Mouse (Mus musculus) embryonic facial prominence, embryonic 14.5 days (tissue): ENCODE data around the gene Mpp3. TPM values are rescaled to one million over a fixed set of nuclear protein-coding genes. Genes with fewer than 3 reads are reported as not detected.

Source experiments
- ATAC-seq: fragments of 200-750 bp; cut with Nextera tagmentation; 2 replicates; pipeline ENCODE4 v1.8.0; 2017; ENCODE audit warnings: low read depth, moderate number of reproducible peaks, moderate TSS enrichment
- DNase-seq: peaks from one replicate; pipeline ENCODE4 v3.0.0-alpha.2; 2015; ENCODE audit warnings: low spot score
- H3K27ac ChIP-seq: fragments of 300-500 bp; sonication (generic); replicated peaks from 2 replicates; pipeline ENCODE4 v1.5.1; 2014; ENCODE audit warnings: low read depth, mild to moderate bottlenecking, low read length, moderate library complexity
- H3K27me3 ChIP-seq: fragments of 300-500 bp; sonication (generic); replicated peaks from 2 replicates; pipeline ENCODE4 v1.6.1; 2014; ENCODE audit warnings: low read length; ENCODE audit not compliant: control insufficient read depth, insufficient read depth
- H3K36me3 ChIP-seq: fragments of 300-500 bp; sonication (generic); 2 replicates; pipeline ENCODE4 v1.6.1; 2014; ENCODE audit warnings: low read length, mixed read lengths; ENCODE audit not compliant: control insufficient read depth, insufficient read depth
- H3K4me1 ChIP-seq: fragments of 300-500 bp; sonication (generic); 2 replicates; pipeline ENCODE4 v1.6.1; 2014; ENCODE audit warnings: antibody characterized with exemption, low read length; ENCODE audit not compliant: control insufficient read depth, insufficient read depth
- H3K4me2 ChIP-seq: fragments of 300-500 bp; sonication (generic); 2 replicates; pipeline ENCODE4 v1.6.1; 2014; ENCODE audit warnings: low read depth, mild to moderate bottlenecking, low read length, moderate library complexity, mixed read lengths
- H3K4me3 ChIP-seq: fragments of 300-500 bp; sonication (generic); 2 replicates; pipeline ENCODE4 v1.5.1; 2014; ENCODE audit warnings: low read depth, mild to moderate bottlenecking, low read length
- H3K9ac ChIP-seq: fragments of 300-500 bp; sonication (generic); 2 replicates; pipeline ENCODE4 v1.6.1; 2014; ENCODE audit warnings: low read depth, mild to moderate bottlenecking, low read length, moderate library complexity, mixed read lengths
- H3K9me3 ChIP-seq: fragments of 300-500 bp; sonication (generic); 2 replicates; pipeline ENCODE4 v1.6.1; 2016; ENCODE audit warnings: low read length; ENCODE audit not compliant: control insufficient read depth
- WGBS: fragments of 180-500 bp; shearing (Covaris S2); extraction: QIAGEN DNeasy Blood & Tissue Kit; methylation state at CpG from one replicate; pipeline ENCODE4 v1.1.7; 2014; 5-methylcytosine and 5-hydroxymethylcytosine counted together
- polyA plus RNA-seq: library from polyadenylated mRNA; unstranded; fragments of >200 nt; fragmentation: Nextera tagmentation; extraction: Ambion mirVana; gene quantifications from 2 replicates; pipeline ENCODE4 v1.2.1, GENCODE M21; 2014

Gene Mpp3
- polyA plus RNA-seq, 1 experiment from 2014 or later: 6.3 TPM

DNA sequence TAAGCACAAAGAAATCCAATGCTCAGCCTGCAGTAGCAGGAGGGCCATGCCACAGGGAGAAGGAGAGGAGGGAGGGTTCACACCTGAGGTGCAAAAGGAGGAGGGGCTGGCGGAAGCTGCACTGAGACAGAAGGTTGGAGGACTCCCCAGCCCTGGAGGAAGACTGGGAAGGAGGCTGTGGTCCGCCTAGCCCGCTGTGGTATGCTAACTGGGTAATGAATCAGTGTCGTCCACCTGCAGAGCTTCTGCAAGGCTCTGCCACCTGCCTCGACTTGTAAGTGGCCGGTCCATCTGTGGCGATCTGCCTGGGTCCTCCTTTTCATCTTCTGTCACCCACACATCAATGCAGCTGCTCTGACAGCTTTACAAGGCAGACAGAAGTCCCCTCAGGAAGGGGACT lies 60.0 kb downstream of the Mpp3 start:
- no peak for DNase-seq
- Histone ChIP-seq H3K36me3 (no peaks in the 10 kb centered on the region), H3K9me3 (no peaks in the 10 kb centered on the region), H3K4me2 (no peak overlapping the region), H3K27ac (no peak overlapping the region), H3K4me1 (0 out of 2 replicates have a peak, but pooled peaks cover under 1% of the 10 kb centered on the region), H3K27me3 (peaks cover 43% of the 10 kb centered on the region), H3K4me3 (no peak overlapping the region), H3K9ac (no peak overlapping the region)
- WGBS: 12% methylated on average over 4 of the region's 7 CpGs
- ATAC-seq: no peak

DNA sequence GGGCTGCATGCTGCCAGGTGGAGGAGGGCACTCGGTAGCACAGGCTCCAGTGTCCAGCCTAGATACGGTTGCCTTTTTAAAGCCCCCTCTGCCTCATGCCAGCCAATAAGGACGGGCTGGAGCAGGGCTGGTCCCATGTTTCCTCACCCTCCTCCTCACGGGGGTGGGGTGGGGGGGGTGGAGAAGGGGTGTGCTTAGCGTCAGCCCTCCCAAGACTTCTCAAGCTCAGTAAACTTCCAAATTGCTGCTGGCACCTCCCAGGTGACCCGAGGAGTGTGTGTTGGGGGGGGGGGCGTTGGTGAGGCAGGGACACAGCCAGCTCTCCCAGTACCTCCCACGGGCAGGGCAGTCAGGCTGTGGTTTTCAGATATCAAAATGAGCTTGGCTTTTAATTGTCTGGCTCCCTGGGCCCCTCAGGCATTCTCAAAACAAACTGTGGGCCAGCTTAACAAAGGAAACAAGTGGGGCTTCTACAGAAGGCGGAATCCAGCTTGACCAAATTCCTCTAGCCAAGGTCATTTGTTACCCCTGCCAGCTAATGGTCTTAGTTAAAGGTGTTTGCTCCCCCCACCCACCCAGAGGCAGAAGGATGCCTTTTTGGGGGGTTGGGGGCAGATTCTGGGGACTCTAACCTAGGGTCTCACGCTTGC lies 61.2 kb downstream of the Mpp3 start, which contains the start of gene Sost:
Sost (minus strand) TSS at position 51 of the 650 bp plus-strand sequence.
- Histone ChIP-seq H3K4me3 (no peak within 1 kb of the TSS), H3K9me3 (no peaks in the 10 kb centered on the region), H3K27ac (no peak within 1 kb of the TSS), H3K36me3 (no peaks in the 10 kb centered on the region), H3K4me1 (peaks cover 5% of the 10 kb centered on the region; the same call in 1 of the 2 replicates), H3K4me2 (no peak within 1 kb of the TSS), H3K9ac (no peak within 1 kb of the TSS), H3K27me3 (peaks cover 56% of the 10 kb centered on the region)
- ATAC-seq (no peak), DNase-seq (no peak)
- 34% methylated on average over 8 of the region's 10 CpGs for WGBS

DNA sequence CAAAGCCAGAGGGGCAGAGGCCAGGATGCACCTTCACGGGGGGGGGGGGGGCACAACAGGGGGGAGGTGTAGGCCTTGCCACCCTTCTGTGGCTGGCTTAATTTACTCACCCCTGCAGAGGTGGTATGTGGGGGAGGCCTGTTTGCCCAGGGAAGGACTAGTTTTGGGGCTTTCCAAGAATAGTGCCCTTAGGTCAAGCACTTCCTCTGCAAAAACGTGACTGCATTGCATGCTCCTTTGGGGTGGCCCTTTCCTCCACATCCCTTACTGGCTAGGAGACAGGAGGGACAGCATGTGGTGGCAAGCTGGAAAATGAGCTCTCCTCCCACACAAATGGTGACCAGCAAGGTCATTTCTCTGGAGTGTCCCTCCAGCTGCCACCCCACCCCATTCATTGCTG lies 62.7 kb downstream of the Mpp3 start:
- Histone ChIP-seq H3K9ac (no peak overlapping the region), H3K36me3 (no peaks in the 10 kb centered on the region), H3K27ac (no peak overlapping the region), H3K4me3 (no peak overlapping the region), H3K27me3 (peaks cover 71% of the 10 kb centered on the region), H3K4me2 (no peak overlapping the region), H3K9me3 (no peaks in the 10 kb centered on the region), H3K4me1 (peaks cover 5% of the 10 kb centered on the region; the same call in 1 of the 2 replicates)
- 12% methylated on average over 2 of the region's 2 CpGs for WGBS
- DNase-seq (no peak), ATAC-seq (no peak)

DNA sequence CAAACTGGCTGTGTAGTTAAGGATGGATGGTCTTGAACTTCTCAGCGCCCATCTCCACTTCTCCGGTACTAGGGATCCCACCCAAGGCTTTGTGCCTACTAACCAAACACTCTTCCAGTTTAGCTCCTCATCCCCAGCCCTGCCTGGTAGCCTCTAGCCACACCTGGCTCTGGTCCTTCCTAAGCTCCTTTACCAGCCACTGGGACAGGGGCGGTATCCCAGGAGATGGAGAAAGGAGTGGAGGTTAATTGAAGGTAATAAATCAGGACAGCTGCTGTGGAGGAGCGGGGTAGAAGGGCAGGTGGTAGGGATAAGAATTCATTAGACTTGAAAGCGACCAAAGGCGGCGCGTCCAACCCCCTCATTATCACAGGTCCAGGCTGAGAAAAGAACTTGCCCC lies 63.6 kb downstream of the Mpp3 start:
- DNase-seq (no peak), ATAC-seq (no peak)
- Histone ChIP-seq H3K27ac (no peak overlapping the region), H3K4me3 (peak overlapping the region; percentile 54; the same call in 1 of the 2 replicates), H3K36me3 (no peaks in the 10 kb centered on the region), H3K4me1 (peaks cover 5% of the 10 kb centered on the region; the same call in 1 of the 2 replicates), H3K9ac (no peak overlapping the region), H3K4me2 (no peak overlapping the region), H3K9me3 (no peaks in the 10 kb centered on the region), H3K27me3 (peaks cover 72% of the 10 kb centered on the region)
- 4% methylated on average over 8 of the region's 8 CpGs for WGBS

DNA sequence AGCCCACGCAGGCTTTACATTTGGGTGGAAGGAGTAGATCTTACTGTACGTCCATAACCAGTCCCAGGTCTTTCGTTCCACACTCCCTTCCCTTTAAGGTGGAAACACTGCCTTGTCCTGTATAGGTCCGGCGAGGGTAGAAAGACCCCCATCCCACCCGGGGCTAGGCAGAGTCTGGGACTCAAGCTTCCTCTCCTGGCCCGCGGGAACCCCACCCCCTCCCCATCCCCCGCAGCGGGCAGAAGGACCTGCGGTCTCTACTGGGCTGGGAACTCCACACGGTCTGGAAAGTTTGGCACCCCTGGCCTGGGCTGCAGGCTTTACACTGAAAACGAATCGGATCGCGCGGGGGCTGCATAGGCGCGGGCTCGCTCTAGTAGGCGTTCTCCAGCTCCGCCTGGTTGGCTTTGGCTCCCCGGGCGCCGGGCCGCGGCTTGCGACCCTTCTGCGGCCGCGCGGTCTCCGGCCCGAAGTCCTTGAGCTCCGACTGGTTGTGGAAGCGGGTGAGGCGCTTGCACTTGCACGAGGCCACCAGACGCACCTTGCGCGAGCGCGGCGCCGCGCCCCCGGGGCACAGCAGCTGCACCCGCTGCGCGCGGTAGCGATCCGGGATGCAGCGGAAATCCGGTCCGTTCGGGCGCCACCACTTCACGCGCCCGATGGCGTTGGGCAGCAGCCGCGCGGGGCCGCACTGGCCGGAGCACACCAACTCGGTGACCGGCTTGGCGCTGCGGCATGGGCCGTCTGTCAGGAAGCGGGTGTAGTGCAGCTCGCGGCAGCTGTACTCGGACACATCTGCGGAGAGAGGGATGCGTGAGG lies 64.6 kb downstream of the Mpp3 start:
- under 1% methylated on average over 24 of the region's 78 CpGs for WGBS
- DNase-seq (no peak), ATAC-seq (peak; percentile 48; the same call in 1 of the 2 replicates)
- H3K27me3 ChIP-seq: peaks cover 72% of the 10 kb centered on the region
- peaks cover 6% of the 10 kb centered on the region; the same call in 1 of the 2 replicates for H3K4me1 ChIP-seq
- H3K4me2 ChIP-seq: peak overlapping the region; percentile 93
- H3K9me3 ChIP-seq: no peaks in the 10 kb centered on the region
- no peaks in the 10 kb centered on the region for H3K36me3 ChIP-seq
- H3K9ac ChIP-seq: peak overlapping the region; percentile 60
- no peak overlapping the region for H3K27ac ChIP-seq
- H3K4me3 ChIP-seq: peak overlapping the region; percentile 54

DNA sequence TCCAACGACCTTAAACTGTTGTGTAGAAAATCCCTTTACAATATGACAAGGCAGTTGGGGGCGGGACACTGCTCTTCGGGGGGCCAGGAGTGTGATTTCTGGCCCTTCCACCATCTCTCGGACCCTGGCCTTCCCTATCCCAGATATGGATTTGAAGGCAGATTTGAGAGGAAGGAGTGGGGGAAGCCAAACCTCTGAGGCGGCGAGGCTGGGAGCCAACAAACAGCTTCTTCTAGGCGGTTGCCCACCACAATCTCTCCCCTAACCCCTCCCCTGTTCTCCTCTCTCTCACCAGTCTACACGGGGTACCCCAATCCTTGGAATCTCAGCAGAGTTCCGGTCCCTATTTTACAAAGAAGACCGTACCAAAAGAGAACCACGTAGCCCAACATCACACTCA lies 65.2 kb downstream of the Mpp3 start:
- no peaks in the 10 kb centered on the region for H3K36me3 ChIP-seq
- H3K4me3 ChIP-seq: peak overlapping the region; percentile 54
- WGBS: 5% methylated on average over 11 of the region's 11 CpGs
- ATAC-seq (no peak), DNase-seq (no peak)
- H3K4me1 ChIP-seq: peaks cover 7% of the 10 kb centered on the region; the same call in 1 of the 2 replicates
- no peak overlapping the region for H3K27ac ChIP-seq
- peaks cover 67% of the 10 kb centered on the region for H3K27me3 ChIP-seq
- peak overlapping the region; percentile 93 for H3K4me2 ChIP-seq
- H3K9ac ChIP-seq: no peak overlapping the region
- no peaks in the 10 kb centered on the region for H3K9me3 ChIP-seq

DNA sequence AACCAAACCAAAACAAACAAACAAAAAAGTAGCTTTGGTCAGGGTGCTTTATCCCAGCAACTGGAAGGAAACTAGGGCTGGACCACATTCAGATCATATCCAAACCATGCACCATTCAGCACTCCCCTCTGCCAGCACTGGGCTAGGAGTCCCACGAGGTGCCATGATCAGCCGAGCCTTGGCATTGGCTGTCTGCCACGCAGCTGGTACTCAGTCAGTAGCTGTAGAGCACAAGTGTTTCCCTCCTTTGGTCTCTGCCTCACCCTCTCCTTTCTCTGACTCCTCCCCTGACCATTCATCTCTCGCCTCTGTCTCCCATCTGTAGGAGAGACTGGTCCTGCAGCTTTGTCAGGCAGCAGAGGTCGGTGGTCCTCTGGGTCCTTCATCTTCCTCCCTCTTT lies 70.8 kb downstream of the Mpp3 start:
- peaks cover 7% of the 10 kb centered on the region; the same call in 1 of the 2 replicates for H3K4me1 ChIP-seq
- no peaks in the 10 kb centered on the region for H3K9me3 ChIP-seq
- ATAC-seq: no peak
- no peak overlapping the region for H3K4me2 ChIP-seq
- 71% methylated on average over 5 of the region's 5 CpGs for WGBS
- no peak for DNase-seq
- H3K4me3 ChIP-seq: no peak overlapping the region
- no peak overlapping the region for H3K27ac ChIP-seq
- no peaks in the 10 kb centered on the region for H3K36me3 ChIP-seq
- peaks cover 20% of the 10 kb centered on the region for H3K27me3 ChIP-seq
- no peak overlapping the region for H3K9ac ChIP-seq

DNA sequence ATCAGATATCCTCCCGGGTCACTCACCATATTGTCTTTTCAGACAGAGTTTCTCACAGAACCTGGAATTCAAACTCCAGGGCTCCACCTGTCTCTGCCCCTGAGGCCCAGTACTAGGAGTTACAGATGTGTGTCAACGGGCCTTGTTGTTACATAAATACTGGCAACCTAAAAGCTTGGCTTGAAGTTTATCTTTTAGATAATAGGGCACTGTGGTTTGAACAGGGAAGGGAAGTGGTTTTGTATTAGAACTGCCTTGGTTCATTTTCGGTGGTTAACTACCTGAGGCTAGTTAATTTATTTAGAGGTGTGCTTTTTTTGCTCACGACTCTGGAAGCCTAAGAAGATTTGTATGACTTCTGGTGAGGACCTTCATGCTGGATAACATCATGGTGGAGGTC lies 74.8 kb downstream of the Mpp3 start:
- Histone ChIP-seq H3K27ac (no peak overlapping the region), H3K9ac (no peak overlapping the region), H3K27me3 (no peaks in the 10 kb centered on the region), H3K36me3 (no peaks in the 10 kb centered on the region), H3K4me3 (no peak overlapping the region), H3K4me2 (no peak overlapping the region), H3K9me3 (no peaks in the 10 kb centered on the region), H3K4me1 (0 out of 2 replicates have a peak, but pooled peaks cover 5% of the 10 kb centered on the region)
- WGBS: 52% methylated on average over 4 of the region's 4 CpGs
- ATAC-seq (no peak), DNase-seq (no peak)
